Mouse (Mus musculus): ENCODE data around the gene Pcsk5.

Pcsk5 gene

GRCm38 (mm10) chr19:17400571-17400970, 436.9 kb downstream of the Pcsk5 start:
- no peak for DNase-seq (ENCODE audit: low spot score in 2 of 2)

- no peak for DNase-seq (ENCODE audit: low spot score in 2 of 2)
These were observed 437.5 kb downstream of the Pcsk5 start for GRCm38 (mm10) chr19:17399965-17400364.

GRCm38 (mm10) chr19:17397922-17398321, 439.5 kb downstream of the Pcsk5 start:
- DNase-seq (ENCODE audit: low spot score in 2 of 2) = no peak

GRCm38 (mm10) chr19:17396802-17397201, 440.6 kb downstream of the Pcsk5 start:
- no peak for DNase-seq (ENCODE audit: low spot score in 2 of 2)

GRCm38 (mm10) chr19:17393841-17394591, 443.4 kb downstream of the Pcsk5 start, which contains the start of gene Rfk:
Gene Rfk, plus strand, starts transcription at chr19:17394043.
- peak; percentile 74 to 88 for DNase-seq (ENCODE audit: low spot score in 2 of 2)

- no peak for DNase-seq (ENCODE audit: low spot score in 2 of 2)
These were observed 444.6 kb downstream of the Pcsk5 start for GRCm38 (mm10) chr19:17392866-17393265.

GRCm38 (mm10) chr19:17388404-17388803, 449.0 kb downstream of the Pcsk5 start:
- DNase-seq (ENCODE audit: low spot score in 2 of 2) = no peak

- no peak for DNase-seq (ENCODE audit: low spot score in 2 of 2)
These were observed 451.0 kb downstream of the Pcsk5 start for GRCm38 (mm10) chr19:17386424-17386823.

GRCm38 (mm10) chr19:17385426-17385825, 452.0 kb downstream of the Pcsk5 start:
- DNase-seq (ENCODE audit: low spot score in 2 of 2) = no peak

GRCm38 (mm10) chr19:17385022-17385421, 452.4 kb downstream of the Pcsk5 start:
- no peak for DNase-seq (ENCODE audit: low spot score in 2 of 2)

- no peak for DNase-seq (ENCODE audit: low spot score in 2 of 2)
These were observed 454.5 kb downstream of the Pcsk5 start for GRCm38 (mm10) chr19:17382807-17383397.

Data from frontal cortex, postnatal 10 days (tissue).